Mouse (Mus musculus): Measurements from ENCODE around the gene Treml2. TPM values are rescaled to one million over a fixed set of nuclear protein-coding genes. Genes with fewer than 3 reads are reported as not detected.
"Not testable (repeated sequence)": the region's sequence is repeated elsewhere in the genome, so short reads cannot be mapped to it uniquely, and the experiment has no call there.

The Treml2 gene
- total RNA-seq, 2 experiments from 2014 or later: 0.87 to 1.2 TPM

DNA sequence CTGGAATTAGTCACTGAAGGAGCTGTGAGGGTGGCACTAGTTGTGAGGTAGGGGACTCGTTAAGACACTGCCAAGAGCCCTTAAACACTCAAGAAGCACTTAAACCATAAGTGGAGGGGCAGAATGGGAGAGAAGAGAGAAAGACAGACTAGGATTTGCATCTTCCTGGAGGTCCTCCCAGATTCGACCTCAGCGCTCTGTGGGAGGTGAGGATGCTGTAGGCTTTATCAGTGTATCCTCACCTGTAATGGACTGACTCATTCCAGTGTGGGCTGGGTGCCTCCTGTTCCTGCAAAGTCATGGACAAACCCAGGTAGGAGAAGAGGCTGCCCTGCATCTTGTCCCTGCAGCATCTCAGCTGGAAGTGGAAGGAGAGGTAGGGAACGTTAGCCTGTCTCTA, 47.5 kb downstream of the Treml2 start:
- DNase-seq (ENCODE audit: low spot score in 2 of 2): no peak

DNA sequence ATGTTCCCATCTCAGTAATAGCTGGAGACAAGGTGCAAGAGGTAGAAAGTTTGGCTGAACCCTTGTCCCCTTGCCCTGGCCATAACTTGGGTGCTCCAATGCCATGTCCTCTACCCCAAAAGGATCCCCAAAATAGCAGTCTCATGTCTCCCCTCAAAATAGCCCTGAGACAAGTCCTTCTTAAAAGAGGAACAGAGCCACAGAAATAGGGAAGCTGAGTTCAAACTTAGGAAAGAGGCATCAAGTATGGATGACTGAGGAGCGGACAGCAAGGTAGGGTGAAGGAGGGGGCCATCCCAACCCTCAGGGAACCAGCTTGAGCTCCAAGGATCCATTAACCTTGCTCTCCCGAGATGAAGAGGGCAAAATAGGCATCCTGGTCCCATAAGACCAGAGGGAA, 48.0 kb downstream of the Treml2 start:
- DNase-seq (ENCODE audit: low spot score in 2 of 2): no peak

DNA sequence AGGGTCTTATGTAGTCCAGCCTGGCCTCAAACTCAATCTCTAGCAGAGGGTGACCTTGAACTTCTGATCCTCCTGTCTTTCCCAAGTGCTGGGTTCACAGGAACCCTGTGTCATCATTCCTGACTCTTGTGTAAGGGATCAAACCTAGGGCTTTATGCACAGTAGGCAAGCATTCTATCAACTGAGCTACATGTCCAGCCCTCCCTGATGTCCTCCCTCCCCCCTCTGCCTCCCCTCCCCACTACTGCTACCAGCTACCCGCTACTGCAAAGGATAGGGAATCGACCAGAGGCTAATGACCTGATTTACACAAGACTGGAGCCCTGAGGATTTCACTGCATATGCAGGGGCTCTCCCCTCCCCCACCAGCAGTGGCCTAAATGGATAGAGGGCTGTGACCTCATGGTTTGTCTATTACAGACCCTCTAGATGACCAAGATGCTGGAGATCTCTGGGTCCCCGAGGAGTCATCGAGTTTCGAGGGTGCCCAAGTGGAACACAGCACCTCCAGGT, 51.4 kb downstream of the Treml2 start:
- DNase-seq (ENCODE audit: low spot score in 2 of 2): no peak

DNA sequence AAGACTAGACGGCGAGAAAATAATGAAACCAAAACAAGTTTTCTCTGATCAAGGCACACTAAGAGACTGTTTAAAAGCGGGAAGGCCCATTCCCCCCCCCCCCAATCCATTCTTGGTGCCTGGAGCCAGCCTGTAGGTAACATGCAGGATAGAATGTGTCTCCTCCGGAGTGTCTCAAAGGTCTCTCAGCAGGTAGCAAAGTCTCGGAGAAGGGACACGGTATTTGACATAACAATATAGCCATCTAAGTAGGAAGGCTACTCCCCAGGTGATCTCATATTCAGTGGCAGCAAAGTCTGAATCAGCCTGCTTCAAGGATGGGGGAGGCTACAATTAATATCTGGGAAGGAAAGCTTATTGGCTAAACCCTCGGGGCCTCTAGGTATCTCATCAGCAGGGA, 53.7 kb downstream of the Treml2 start:
- DNase-seq (ENCODE audit: low spot score in 2 of 2): not testable (repeated sequence)

DNA sequence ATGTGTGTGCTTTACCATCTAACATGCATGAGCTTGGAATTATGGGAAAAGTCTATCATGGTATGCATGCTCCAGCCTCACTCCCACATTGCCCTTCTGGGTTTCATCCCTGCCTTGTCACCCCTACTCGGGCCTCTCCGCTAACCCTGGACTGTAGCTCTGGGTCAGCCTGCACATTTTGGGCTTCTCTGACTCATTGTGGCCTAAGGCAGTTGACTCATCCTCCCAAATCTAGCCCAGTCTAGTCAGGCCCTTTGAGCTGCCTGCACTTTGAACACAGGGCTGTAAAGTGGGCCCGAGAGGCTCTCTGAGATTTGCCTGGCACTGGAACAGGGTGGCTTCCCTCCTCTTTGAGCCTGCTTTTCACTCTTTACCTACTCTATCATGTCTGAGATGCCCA, 56.5 kb downstream of the Treml2 start:
- DNase-seq (ENCODE audit: low spot score in 2 of 2): no peak

DNA sequence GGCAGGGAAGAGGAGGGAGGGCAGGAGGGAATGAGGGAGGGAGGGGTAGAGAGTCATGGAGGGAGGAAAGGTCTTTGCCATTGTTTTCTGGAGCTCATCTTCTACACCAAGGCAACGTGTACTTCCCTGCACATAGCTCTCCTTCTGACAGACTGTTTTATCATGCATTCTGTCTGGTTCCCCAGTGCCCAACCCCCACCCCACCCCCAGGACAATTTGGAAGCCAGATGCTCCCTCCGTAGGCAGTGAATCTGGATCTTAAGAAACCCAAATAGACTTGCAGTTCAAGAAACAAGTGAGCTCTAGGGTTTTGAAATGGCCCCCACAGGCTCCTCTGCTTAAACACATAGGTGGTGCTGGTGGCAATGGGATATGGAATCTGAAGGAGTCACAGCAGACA, 58.6 kb downstream of the Treml2 start:
- DNase-seq (ENCODE audit: low spot score in 2 of 2): no peak

DNA sequence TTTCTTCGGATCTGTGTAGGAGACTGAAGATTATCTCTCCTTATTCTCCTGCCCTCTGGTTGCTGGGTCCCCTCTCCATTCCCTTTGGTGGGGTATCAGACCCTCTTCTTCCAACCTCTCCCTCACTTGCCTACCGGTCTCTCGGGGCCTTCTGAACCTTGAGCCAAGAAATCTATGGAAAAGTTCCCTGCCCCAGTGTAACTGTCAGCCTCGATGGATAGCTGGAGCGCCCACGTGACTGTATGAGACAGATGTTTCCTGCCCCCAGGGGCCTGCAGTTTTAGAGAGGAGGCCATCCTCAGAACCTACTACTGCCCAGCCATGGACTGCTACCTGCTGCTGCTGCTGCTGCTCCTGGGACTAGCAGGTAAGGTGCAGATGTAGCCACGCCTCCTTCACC, 60.3 kb downstream of the Treml2 start, which contains the start of gene Treml1:
TSS of gene Treml1 (plus strand) at position 301 of the 400 bp plus-strand sequence.
- no peak for DNase-seq (ENCODE audit: low spot score in 2 of 2)

DNA sequence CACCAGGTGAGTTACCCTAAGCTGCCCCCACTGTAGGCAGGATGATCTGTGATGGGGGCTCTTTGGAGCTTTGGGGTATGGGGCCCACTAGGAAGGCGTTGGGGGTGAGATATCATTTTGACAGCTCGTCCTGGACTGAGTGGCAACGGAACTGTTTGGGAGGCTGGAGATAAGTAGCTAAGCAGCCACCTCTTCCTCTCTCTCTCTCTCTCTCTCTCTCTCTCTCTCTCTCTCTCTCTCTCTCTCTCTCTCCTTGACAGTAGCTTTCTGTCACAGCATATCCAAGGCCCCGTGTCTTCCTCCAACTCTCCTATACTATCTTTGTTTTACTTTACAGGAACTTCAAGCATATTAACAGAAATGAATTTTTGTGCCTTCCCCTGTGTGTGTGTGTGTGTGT, 61.2 kb downstream of the Treml2 start:
- DNase-seq (ENCODE audit: low spot score in 2 of 2): no peak

Other genes with a start within 250 kb of the Treml2 start
- not detected for gene 1700067P10Rik, start 210.2 kb upstream of the Treml2 start, total RNA-seq (2021)
- gene 9830107B12Rik, start 153.2 kb upstream of the Treml2 start, total RNA-seq (2021): under 1 TPM in 1 of 2 experiments, not detected in 1; 0.28 TPM
- under 1 TPM; 0.31 to 0.48 TPM for gene A530064D06Rik, start 132.2 kb upstream of the Treml2 start, total RNA-seq (2021)
- under 1 TPM; 0.08 to 0.25 TPM for gene Trem1, start 66.7 kb upstream of the Treml2 start, total RNA-seq (2021)
- gene Trem3, start 51.7 kb upstream of the Treml2 start, total RNA-seq (2021): 1 to 10 TPM in 1 of 2 experiments, under 1 TPM in 1; 0.92 to 1.5 TPM
- gene Treml4, start 35.2 kb upstream of the Treml2 start, total RNA-seq (2021): 1 to 10 TPM; 1.6 to 2.1 TPM
- gene B430306N03Rik, start 16.6 kb downstream of the Treml2 start, total RNA-seq (2021): 1 to 10 TPM in 1 of 2 experiments, under 1 TPM in 1; 0.50 to 1.0 TPM
- 1 to 10 TPM; 2.1 to 3.1 TPM for gene Trem2, start 46.9 kb downstream of the Treml2 start, total RNA-seq (2021)
- gene Treml1, start 60.4 kb downstream of the Treml2 start, total RNA-seq (2021): 1 to 10 TPM in 1 of 2 experiments, under 1 TPM in 1; 0.62 to 1.7 TPM
- 10 to 100 TPM; 28.3 to 35.4 TPM for gene Nfya, start 110.4 kb downstream of the Treml2 start, total RNA-seq (2021)
- gene Oard1, start 110.5 kb downstream of the Treml2 start, total RNA-seq (2021): 10 to 100 TPM; 25.6 to 26.9 TPM
- gene Apobec2, start 133.4 kb downstream of the Treml2 start, total RNA-seq (2021): 10 to 100 TPM in 1 of 2 experiments, 1 to 10 TPM in 1; 7.6 to 24.5 TPM
- gene Tspo2, start 152.0 kb downstream of the Treml2 start, total RNA-seq (2021): 1 to 10 TPM; 2.8 to 5.5 TPM
- gene Unc5cl, start 155.4 kb downstream of the Treml2 start, total RNA-seq (2021): 1 to 10 TPM in 1 of 2 experiments, not detected in 1; 1.3 TPM